Mouse (Mus musculus) testis, adult 2 months (tissue): ENCODE data around the gene Sfswap.

ENCODE experiments used
- CTCF ChIP-seq: fragments of 200-500 bp; IDR thresholded peaks from 2 replicates; pipeline ENCODE4 v1.5.1; 2012; ENCODE audit warnings: low read depth, mild to moderate bottlenecking, inconsistent platforms, low read length, moderate library complexity; ENCODE audit not compliant: control insufficient read depth, insufficient read depth, insufficient replicate concordance
- POLR2A ChIP-seq: fragments of 200-500 bp; IDR thresholded peaks from 2 replicates; pipeline ENCODE4 v1.6.1; 2012; ENCODE audit warnings: low read depth, mild to moderate bottlenecking, inconsistent platforms, low read length, moderate library complexity; ENCODE audit not compliant: control insufficient read depth

GRCm38 (mm10) chr5:129549716-129550115 lies 48.7 kb downstream of the Sfswap start:
- TF ChIP-seq POLR2A (no peak), CTCF (no peak)
